Mouse (Mus musculus): ENCODE measurements around the gene Pakap.

GRCm38 (mm10) chr4:57686736-57687135, 118.8 kb downstream of the Pakap start:
- TF ChIP-seq CTCF (IDR thresholded peaks at IDR 0.05; ENCODE audit: low read depth) (no peak), EP300 (IDR thresholded peaks at IDR 0.05; ENCODE audit: low read depth) (no peak)

Data from liver, embryonic 14.5 days (tissue).